Mouse (Mus musculus) MEL (cell line): ENCODE results near the gene Elmsan1. TPM values are rescaled to one million over a fixed set of nuclear protein-coding genes. Genes with fewer than 3 reads are reported as not detected.

ENCODE experiments used
- DNase-seq: peaks from one replicate; pipeline ENCODE4 v3.0.0; 2011; ENCODE audit warnings: low read depth, low spot score
- H3K27ac ChIP-seq: 2 replicates; pipeline ENCODE4 v1.5.1; 2012; ENCODE audit warnings: low read depth, mild to moderate bottlenecking, control low read depth, low read length, moderate library complexity; ENCODE audit not compliant: control insufficient read depth
- H3K27me3 ChIP-seq, 2 experiments: fragments of 150-350 bp in 1 of 2; sonication (generic) in 1 of 2; 2 replicates each; pipeline ENCODE4 v1.6.1; 2012; ENCODE audit warnings: low read length in 2 of 2, mild to moderate bottlenecking in 2 of 2, improper control_type of control experiment in 1 of 2, moderate library complexity in 1 of 2; ENCODE audit not compliant: insufficient read depth in 2 of 2, control insufficient read depth in 1 of 2
- H3K36me3 ChIP-seq, 2 experiments: 2 replicates each; pipeline ENCODE4 v1.6.1; 2012 to 2014; ENCODE audit warnings: low read length in 2 of 2, improper control_type of control experiment in 1 of 2, inconsistent platforms in 1 of 2, mild to moderate bottlenecking in 1 of 2; ENCODE audit not compliant: insufficient read depth in 2 of 2, control insufficient read depth in 1 of 2
- H3K4me1 ChIP-seq, 2 experiments: fragments of 150-350 bp in 1 of 2; sonication (generic) in 1 of 2; 2 replicates each; pipeline ENCODE4 v1.6.1; 2012; ENCODE audit warnings: low read length in 2 of 2, improper control_type of control experiment in 1 of 2, mild to moderate bottlenecking in 1 of 2; ENCODE audit not compliant: insufficient read depth in 2 of 2, control insufficient read depth in 1 of 2
- H3K4me3 ChIP-seq, 2 experiments: fragments of 150-350 bp in 1 of 2; sonication (generic) in 1 of 2; 2 replicates each; pipeline ENCODE4 v1.5.1; 2012; ENCODE audit warnings: low read depth in 2 of 2, low read length in 2 of 2, mild to moderate bottlenecking in 2 of 2, moderate library complexity in 2 of 2, control low read depth in 1 of 2, improper control_type of control experiment in 1 of 2; ENCODE audit not compliant: control insufficient read depth in 1 of 2, insufficient read depth in 1 of 2
- H3K79me2 ChIP-seq: 2 replicates; pipeline ENCODE4 v1.6.1; 2012; ENCODE audit warnings: mild to moderate bottlenecking, low read length, moderate library complexity; ENCODE audit not compliant: control insufficient read depth, poor library complexity, insufficient read depth
- H3K9ac ChIP-seq: 2 replicates; pipeline ENCODE4 v1.6.1; 2012; ENCODE audit warnings: low read depth, mild to moderate bottlenecking, control low read depth, low read length, moderate library complexity; ENCODE audit not compliant: control insufficient read depth, poor library complexity, severe bottlenecking
- H3K9me3 ChIP-seq: fragments of 150-350 bp; sonication (generic); replicated peaks from 2 replicates; pipeline ENCODE4 v1.6.1; 2012; ENCODE audit warnings: mild to moderate bottlenecking, low read length, improper control_type of control experiment, moderate library complexity; ENCODE audit not compliant: insufficient read depth
- BHLHE40 ChIP-seq: IDR thresholded peaks from 2 replicates; pipeline ENCODE4 v1.6.1; 2012; ENCODE audit warnings: low read depth, mild to moderate bottlenecking, inconsistent platforms, low read length, improper control_type of control experiment, borderline replicate concordance
- ELF1 ChIP-seq: IDR thresholded peaks from 2 replicates; pipeline ENCODE4 v1.6.1; 2014; ENCODE audit warnings: low read depth, mild to moderate bottlenecking, inconsistent platforms, low read length, improper control_type of control experiment, moderate library complexity
- KAT2A ChIP-seq: conservative IDR thresholded peaks from 2 replicates; pipeline ENCODE4 v1.6.1; 2012; ENCODE audit warnings: low read depth, low read length, improper control_type of control experiment, inconsistent platforms
- MXI1 ChIP-seq: IDR thresholded peaks from 2 replicates; pipeline ENCODE4 v1.6.1; 2011; ENCODE audit warnings: mild to moderate bottlenecking, low read depth, low read length, improper control_type of control experiment
- MYB ChIP-seq: IDR thresholded peaks from 2 replicates; pipeline ENCODE4 v1.6.1; 2011; ENCODE audit warnings: mild to moderate bottlenecking, low read depth, low read length, improper control_type of control experiment
- MYC ChIP-seq: IDR thresholded peaks from 2 replicates; pipeline ENCODE4 v1.6.1; 2011; ENCODE audit warnings: low read depth, mild to moderate bottlenecking, low read length, improper control_type of control experiment, moderate library complexity
- NRF1 ChIP-seq: IDR thresholded peaks from 2 replicates; pipeline ENCODE4 v1.6.1; 2014; ENCODE audit warnings: low read depth, mild to moderate bottlenecking, inconsistent platforms, low read length, improper control_type of control experiment, moderate library complexity; ENCODE audit not compliant: poor library complexity, insufficient read depth, severe bottlenecking
- RCOR1 ChIP-seq: IDR thresholded peaks from 2 replicates; pipeline ENCODE4 v1.6.1; 2012; ENCODE audit warnings: low read depth, mild to moderate bottlenecking, inconsistent platforms, low read length, improper control_type of control experiment
- SMC3 ChIP-seq: IDR thresholded peaks from 2 replicates; pipeline ENCODE4 v1.6.1; 2011; ENCODE audit warnings: low read depth, low read length, improper control_type of control experiment
- TBP ChIP-seq: IDR thresholded peaks from 2 replicates; pipeline ENCODE4 v1.8.0; 2011; ENCODE audit warnings: low read depth, low read length, improper control_type of control experiment
- TCF12 ChIP-seq: IDR thresholded peaks from 2 replicates; pipeline ENCODE4 v1.6.1; 2014; ENCODE audit warnings: low read depth, mild to moderate bottlenecking, inconsistent platforms, low read length, improper control_type of control experiment, moderate library complexity
- USF2 ChIP-seq, 2 experiments: IDR thresholded peaks; 2 replicates each; pipeline ENCODE4 v1.6.1; 2011 to 2012; ENCODE audit warnings: improper control_type of control experiment in 2 of 2, low read length in 2 of 2, borderline replicate concordance in 1 of 2, inconsistent platforms in 1 of 2, low read depth in 1 of 2, mild to moderate bottlenecking in 1 of 2; ENCODE audit not compliant: insufficient read depth in 1 of 2
- ZC3H11A ChIP-seq: IDR thresholded peaks from 2 replicates; pipeline ENCODE4 v1.6.1; 2012; ENCODE audit warnings: low read depth, mild to moderate bottlenecking, inconsistent platforms, low read length, improper control_type of control experiment
- ZKSCAN1 ChIP-seq: IDR thresholded peaks from 2 replicates; pipeline ENCODE4 v1.6.1; 2012; ENCODE audit warnings: low read depth, mild to moderate bottlenecking, inconsistent platforms, low read length, improper control_type of control experiment, moderate library complexity
- ZNF384 ChIP-seq: IDR thresholded peaks from 2 replicates; pipeline ENCODE4 v1.6.1; 2012; ENCODE audit warnings: low read depth, mild to moderate bottlenecking, inconsistent platforms, low read length, improper control_type of control experiment
- polyA plus RNA-seq, 2 experiments: library from polyadenylated mRNA; stranded (reverse) in 1 of 2; unstranded in 1 of 2; fragments of >175 nt in 1 of 2; fragments of >200 nt in 1 of 2; gene quantifications; 2 replicates each; pipeline versions ENCODE4 v1.2.1 to v1.2.4; 2012; ENCODE audit warnings: low replicate concordance in 2 of 2, low read depth in 1 of 2; ENCODE audit not compliant: insufficient read length in 2 of 2, insufficient read depth in 1 of 2, missing spikeins in 1 of 2
- total RNA-seq: library from RNA; depleted of rRNA; stranded (reverse); fragments of 300-350 nt; gene quantifications from 2 replicates; pipeline ENCODE4 v1.2.3, GENCODE M21; 2012

Elmsan1 gene
- total and polyA plus RNA-seq, 3 experiments: 7.7 to 25.3 TPM; not detected in 1

GRCm38 (mm10) chr12:84206525-84206924 lies 12.2 kb downstream of the Elmsan1 start:
- DNase-seq: no peak
- peak overlapping the region; percentile 53 for H3K27ac ChIP-seq
- no peak overlapping the region for H3K4me3 ChIP-seq
- peaks cover 36 to 53% of the 10 kb centered on the region in 2 experiments for H3K4me1 ChIP-seq
- peak overlapping the region; percentile 16 for H3K9ac ChIP-seq
- TF ChIP-seq RCOR1 (no peak), TCF12 (no peak), TBP (no peak), MXI1 (no peak), SMC3 (no peak), MYB (no peak), KAT2A (no peak), NRF1 (no peak), ZNF384 (no peak), ELF1 (no peak), ZKSCAN1 (no peak)
- H3K27me3 ChIP-seq: no peaks in the 10 kb centered on the region
- peaks cover 44% of the 10 kb centered on the region for H3K79me2 ChIP-seq
- H3K36me3 ChIP-seq: peaks cover 0 to 51% of the 10 kb centered on the region in 2 experiments; a peak in 2 of 4 replicates
- H3K9me3 ChIP-seq: no peaks in the 10 kb centered on the region

GRCm38 (mm10) chr12:84205659-84206185 lies 13.0 kb downstream of the Elmsan1 start:
- peaks cover 47% of the 10 kb centered on the region for H3K79me2 ChIP-seq
- peak overlapping the region; percentile 12 for H3K27ac ChIP-seq
- H3K4me3 ChIP-seq: no peak overlapping the region; a peak in 1 of 4 replicates
- no peak for TF ChIP-seq ZC3H11A
- TF ChIP-seq MYC: no peak
- no peak for TF ChIP-seq ZKSCAN1
- TF ChIP-seq BHLHE40: no peak
- no peak for TF ChIP-seq TCF12
- no peak for TF ChIP-seq USF2 (IDR thresholded peaks at IDR 0.05; ENCODE audit: borderline replicate concordance in 1 of 2, insufficient read depth in 1 of 2, low read depth in 1 of 2, low read length in 2 of 2)
- H3K36me3 ChIP-seq: peaks cover 0 to 51% of the 10 kb centered on the region in 2 experiments; a peak in 2 of 4 replicates
- H3K27me3 ChIP-seq: no peaks in the 10 kb centered on the region
- H3K9me3 ChIP-seq: no peaks in the 10 kb centered on the region
- peaks cover 36 to 53% of the 10 kb centered on the region in 2 experiments for H3K4me1 ChIP-seq
- peak overlapping the region; percentile 16 for H3K9ac ChIP-seq
- DNase-seq: peak; percentile 52
